8 mouse cellular contexts compared by ENCODE assay signal in genomic region chr12:99562867-99563189, GRCm38 (mm10). TPM values are rescaled to one million over a fixed set of nuclear protein-coding genes. Genes with fewer than 3 reads are reported as not detected.
DNase-seq lines count a peak whose midpoint lies in the region; ATAC-seq and TF ChIP-seq lines count a peak whose summit lies in the region.

No protein-coding gene starts in this region.

- peaks cover 16% of the 10 kb centered on the region for H3K4me1 ChIP-seq in limb, embryonic 14.5 days (ENCODE audit: control insufficient read depth, insufficient read depth, low read length)
- peaks cover 15% of the 10 kb centered on the region for H3K4me1 ChIP-seq in neural tube, embryonic 12.5 days

- H3K4me3 ChIP-seq in limb, embryonic 14.5 days (replicated peaks; ENCODE audit: low read length), result peak overlapping the region; percentile 58
- peak overlapping the region; percentile 79 for H3K4me3 ChIP-seq in neural tube, embryonic 12.5 days

- H3K4me2 ChIP-seq in limb, embryonic 14.5 days (replicated peaks; ENCODE audit: low read depth, low read length, severe bottlenecking), result peak overlapping the region; percentile 77
- H3K4me2 ChIP-seq in neural tube, embryonic 12.5 days (replicated peaks), result peak overlapping the region; percentile 73

- no peak for ATAC-seq in limb, embryonic 14.5 days (ENCODE audit: low FRiP score, low read depth)
- peak; percentile 49; the same call in 1 of the 2 replicates for ATAC-seq in neural tube, embryonic 12.5 days (ENCODE audit: low FRiP score, low read depth)

- H3K9me3 ChIP-seq in limb, embryonic 14.5 days (ENCODE audit: control insufficient read depth, low read length), result no peaks in the 10 kb centered on the region
- no peaks in the 10 kb centered on the region for H3K9me3 ChIP-seq in neural tube, embryonic 12.5 days

- DNase-seq in right cerebral cortex, adult 2 months (ENCODE audit: low spot score in 2 of 2), result peak; percentile 21 to 36
- DNase-seq in right cerebral cortex, adult 18-20 months, result no peak
- peak; percentile 70 for DNase-seq in embryo, embryonic 11 days
- peak; percentile 42 to 51 for DNase-seq in heart, postnatal 10 days
- peak; percentile 26 for DNase-seq in limb, embryonic 14.5 days (ENCODE audit: low spot score)
- DNase-seq in layer of hippocampus, adult 11-12 months (ENCODE audit: low spot score), result no peak
- no peak for DNase-seq in layer of hippocampus, adult 9-10 months (ENCODE audit: low spot score)

- intact Hi-C loops in heart, postnatal 10 days (cut with DNase I), result loop anchor here (2.0 to 5.0 kb wide), 4 partner anchors 66 to 319 kb away; partner anchors contain the start of genes Efcab11 and Tdp1

- peak overlapping the region; percentile 78 for H3K27ac ChIP-seq in limb, embryonic 14.5 days (replicated peaks; ENCODE audit: low read depth, low read length)
- no peak overlapping the region for H3K27ac ChIP-seq in neural tube, embryonic 12.5 days

- WGBS in limb, embryonic 14.5 days, result under 1% methylated on average over 10 of the region's 10 CpGs
- under 1% methylated on average over 10 of the region's 10 CpGs for WGBS in neural tube, embryonic 12.5 days

- no peaks in the 10 kb centered on the region for H3K36me3 ChIP-seq in limb, embryonic 14.5 days (ENCODE audit: control insufficient read depth, insufficient read depth, low read length)
- no peaks in the 10 kb centered on the region for H3K36me3 ChIP-seq in neural tube, embryonic 12.5 days

- TF ChIP-seq POLR2A in limb, embryonic 14.5 days (IDR thresholded peaks at IDR 0.05; ENCODE audit: borderline replicate concordance, extremely low read depth, insufficient read depth, insufficient read length), result no peak

- peak overlapping the region; percentile 76 for H3K9ac ChIP-seq in limb, embryonic 14.5 days (ENCODE audit: low read depth, low read length, severe bottlenecking)
- 0 out of 2 replicates have a peak overlapping the region, but pooled peaks have one; percentile 84 for H3K9ac ChIP-seq in neural tube, embryonic 12.5 days

- H3K27me3 ChIP-seq in limb, embryonic 14.5 days (ENCODE audit: control insufficient read depth, insufficient read depth, low read length), result no peaks in the 10 kb centered on the region
- H3K27me3 ChIP-seq in neural tube, embryonic 12.5 days (replicated peaks), result no peaks in the 10 kb centered on the region

RNA-seq across cellular contexts. Expression of gene Foxn3, which starts 0.6 kb away (rescaled TPM):
- 100 to 1,000 TPM; 128 to 143 TPM for total RNA-seq in heart, postnatal 10 days (2021)
- polyA plus RNA-seq in limb, embryonic 14.5 days (2012; rRNA removed), result 27.6 and 31.9 TPM in 2 replicates
- polyA plus RNA-seq in limb, embryonic 14.5 days (2014; fragmentation: Nextera tagmentation; extraction: Ambion mirVana), result 118 and 139 TPM in 2 replicates
- 88.9 and 93.3 TPM in 2 replicates for polyA plus RNA-seq in neural tube, embryonic 12.5 days (2016; fragmentation: Nextera tagmentation; extraction: Ambion mirVana)

Comparison
In these comparisons a context has a peak if more than half of its experiments do, and no peak if none do; other contexts are left out.
1. DNase-seq: peak in right cerebral cortex, adult 2 months (2 of 2), embryo, embryonic 11 days (single experiment), heart, postnatal 10 days (2 of 2) and limb, embryonic 14.5 days (single experiment); none in right cerebral cortex, adult 18-20 months (single experiment), layer of hippocampus, adult 11-12 months (single experiment) and layer of hippocampus, adult 9-10 months (single experiment).